Mouse (Mus musculus) layer of hippocampus, adult 9-10 months (tissue): ENCODE results near the gene Selenok.

Experiments
- DNase-seq: peaks from one replicate; pipeline ENCODE4 v3.0.0; 2022; ENCODE audit warnings: low spot score

The Selenok gene

DNA sequence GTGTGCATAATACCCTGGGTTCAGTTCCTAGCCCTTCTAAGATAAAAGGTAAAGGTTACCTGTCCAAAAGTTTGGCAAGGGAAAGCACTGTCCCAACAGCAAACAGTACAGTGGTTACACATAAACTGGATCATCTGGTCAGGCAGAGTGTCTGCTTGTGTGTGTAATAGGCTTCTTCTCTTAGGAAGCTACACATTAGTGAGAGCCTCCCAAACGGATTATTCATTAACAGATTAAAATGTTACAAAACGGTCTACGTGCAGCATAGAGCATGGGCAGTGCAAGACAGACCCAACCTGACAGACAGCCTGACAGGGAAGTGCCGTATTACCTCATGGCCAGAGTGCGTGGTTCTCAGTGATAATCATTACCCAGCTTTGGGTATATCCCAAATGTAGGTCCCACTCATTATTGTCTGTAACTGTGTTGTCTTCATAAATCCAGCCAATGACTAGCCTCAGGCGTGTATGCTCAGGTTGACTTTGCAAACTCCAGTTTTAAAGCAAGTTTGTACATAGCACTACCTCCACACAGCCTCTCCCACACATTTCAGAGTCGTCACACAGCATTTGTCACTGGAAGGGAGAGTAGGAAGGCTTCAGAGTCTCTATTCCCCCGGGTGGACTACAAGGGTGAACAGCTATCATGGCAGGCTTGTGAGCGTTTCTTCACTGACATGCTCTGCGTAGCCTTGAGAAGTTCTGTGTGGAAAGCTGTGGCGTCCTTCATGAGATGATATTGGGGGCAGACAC, 28.1 kb downstream of the Selenok start:
- DNase-seq: no peak

DNA sequence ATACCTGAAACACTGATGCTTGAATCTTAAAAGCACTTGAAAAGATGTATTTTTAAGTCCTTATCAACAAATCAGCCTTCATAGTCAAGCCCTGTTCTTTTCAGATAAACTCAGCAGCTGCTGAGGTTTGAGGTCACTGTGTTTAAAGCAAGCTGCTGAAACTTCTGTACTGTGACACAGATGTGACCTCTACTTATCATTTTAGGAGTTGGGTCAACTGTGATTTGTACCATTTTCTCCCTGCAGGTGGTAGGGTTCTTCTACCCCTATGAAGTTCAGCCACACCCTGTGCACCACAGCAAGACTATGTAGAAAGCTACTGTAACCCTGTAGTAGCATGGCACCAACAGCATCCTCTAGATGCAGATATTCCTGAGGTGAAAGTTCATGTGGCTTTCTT, 29.2 kb downstream of the Selenok start:
- no peak for DNase-seq

DNA sequence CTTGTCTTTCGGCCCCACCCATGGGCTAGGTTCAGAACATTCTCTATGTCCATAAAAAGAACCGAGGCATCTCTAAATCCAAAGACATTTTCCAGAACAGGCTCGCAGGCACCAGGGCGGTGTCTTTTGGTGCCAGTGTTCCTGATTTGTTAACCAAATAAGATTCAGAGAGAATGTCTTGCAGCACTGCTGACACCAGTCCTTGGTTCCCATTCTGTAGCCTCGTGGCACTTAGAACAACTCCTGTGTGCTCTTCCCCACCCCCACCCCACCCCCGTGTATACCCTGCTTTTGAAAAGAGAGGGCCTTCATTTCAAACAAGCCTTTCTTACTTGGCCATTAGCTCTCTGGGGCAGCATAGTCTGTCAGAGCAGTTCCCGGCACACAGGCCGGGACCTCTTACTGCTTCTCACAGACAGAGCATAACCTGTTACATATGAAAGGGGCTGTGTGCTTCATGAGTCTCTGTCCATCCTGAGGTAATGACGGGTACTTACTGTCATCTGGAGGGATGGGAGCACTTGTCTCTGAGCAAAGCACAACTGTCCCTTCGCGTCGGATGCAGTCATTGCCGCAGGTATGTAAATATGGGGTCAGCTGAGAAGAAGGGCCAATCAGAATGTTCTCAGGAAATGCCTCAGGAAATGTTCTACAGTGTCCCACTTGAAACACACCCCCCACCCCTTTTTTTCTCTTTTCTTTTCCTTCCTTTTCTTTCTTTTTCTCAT, 30.8 kb downstream of the Selenok start:
- DNase-seq: no peak

DNA sequence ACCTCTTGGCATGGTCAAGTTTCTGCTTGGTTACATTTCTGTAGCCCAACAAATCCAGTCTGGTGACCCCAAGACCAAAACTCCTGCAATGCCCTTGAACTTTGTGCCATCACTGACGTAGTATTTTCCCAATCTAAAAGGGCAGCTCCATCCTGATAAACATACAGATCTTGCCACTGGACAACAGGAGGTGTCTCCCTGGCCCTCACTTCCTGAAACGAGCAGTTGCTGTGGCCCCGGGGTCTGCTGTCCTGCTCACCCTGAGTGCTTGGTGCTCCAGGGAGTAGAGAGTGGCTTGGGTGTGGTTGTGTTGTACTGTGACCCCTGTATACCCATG, 31.3 kb downstream of the Selenok start:
- no peak for DNase-seq

DNA sequence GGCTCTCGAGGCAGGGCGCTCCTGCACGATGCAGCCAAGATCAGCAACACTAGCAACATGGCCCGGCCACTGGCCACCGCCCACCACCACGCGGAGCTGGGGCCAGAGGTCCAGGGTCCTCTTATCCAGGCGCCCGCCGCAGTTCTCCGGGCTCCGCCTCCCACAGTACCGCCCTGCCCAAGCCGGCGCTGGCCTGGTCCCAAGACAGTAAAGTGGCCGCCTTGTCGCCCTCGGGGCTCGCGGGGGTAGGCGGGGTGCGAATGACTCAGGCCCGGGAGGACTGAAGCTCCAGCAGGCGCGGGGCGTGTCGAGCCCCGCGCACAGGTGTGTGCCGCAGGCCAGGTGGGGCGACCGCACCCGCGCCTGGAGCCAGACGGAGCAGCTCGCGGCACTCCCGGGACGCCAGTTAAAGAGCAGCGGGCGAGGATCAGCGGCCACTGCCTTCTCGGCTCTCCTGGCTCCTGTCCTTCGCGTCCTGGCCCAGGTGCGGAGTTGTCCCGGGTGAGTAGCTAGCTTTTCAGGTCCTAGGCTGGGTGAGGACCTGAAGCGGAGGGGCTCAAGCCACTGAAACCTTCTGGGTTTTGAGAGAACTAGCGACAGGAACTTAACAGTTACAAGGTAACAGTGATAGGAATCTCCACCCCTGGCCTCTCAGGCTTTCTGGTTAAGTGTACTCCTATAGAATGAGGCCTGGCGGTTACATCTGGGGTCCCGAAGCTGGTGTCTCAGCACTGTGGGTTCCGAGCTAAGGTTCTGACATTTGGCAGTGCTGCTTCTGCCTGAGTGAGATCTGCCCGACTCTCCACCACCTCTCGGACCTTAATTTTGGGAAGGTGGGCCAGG, 40.8 kb downstream of the Selenok start, which contains the start of the genes Il17rb and Chdh:
Il17rb (minus strand) TSS at position 164 of the 843 bp plus-strand sequence.
Chdh (plus strand) TSS at position 291 of the 843 bp plus-strand sequence.
- DNase-seq: no peak

DNA sequence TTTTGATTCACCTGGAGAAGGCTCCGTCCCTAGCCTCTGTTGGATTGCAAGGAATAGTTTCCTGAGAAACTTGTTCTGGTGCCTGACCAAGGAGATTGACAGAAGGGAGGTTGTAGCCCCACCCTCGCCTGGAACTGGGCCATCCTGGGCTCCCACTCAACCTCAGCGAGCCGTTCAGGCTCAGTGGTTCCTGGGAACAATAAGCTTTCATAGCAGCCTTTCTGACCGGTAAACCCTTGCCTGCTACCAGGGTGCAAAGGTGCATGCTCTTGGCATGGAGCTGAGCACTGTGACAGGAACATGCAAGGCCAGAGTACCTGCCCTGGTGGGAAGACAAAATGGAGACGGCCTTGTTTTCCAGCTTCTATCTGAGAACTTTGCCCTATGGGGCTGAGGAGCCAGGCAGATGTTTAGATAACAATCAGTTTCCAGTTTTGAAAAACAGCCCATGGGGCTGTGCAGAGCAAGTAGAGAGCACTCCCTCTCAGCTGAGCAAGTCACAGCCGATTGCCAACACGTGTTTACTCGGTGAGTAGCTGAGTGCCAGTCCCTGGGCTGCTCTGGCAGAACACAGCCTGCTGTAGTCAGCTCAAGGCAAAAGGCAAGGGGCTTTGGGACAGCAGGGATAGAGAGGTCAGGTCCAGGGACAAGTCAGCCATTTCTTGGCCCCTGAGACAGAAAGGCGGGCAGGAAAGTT, 41.9 kb downstream of the Selenok start:
- no peak for DNase-seq

DNA sequence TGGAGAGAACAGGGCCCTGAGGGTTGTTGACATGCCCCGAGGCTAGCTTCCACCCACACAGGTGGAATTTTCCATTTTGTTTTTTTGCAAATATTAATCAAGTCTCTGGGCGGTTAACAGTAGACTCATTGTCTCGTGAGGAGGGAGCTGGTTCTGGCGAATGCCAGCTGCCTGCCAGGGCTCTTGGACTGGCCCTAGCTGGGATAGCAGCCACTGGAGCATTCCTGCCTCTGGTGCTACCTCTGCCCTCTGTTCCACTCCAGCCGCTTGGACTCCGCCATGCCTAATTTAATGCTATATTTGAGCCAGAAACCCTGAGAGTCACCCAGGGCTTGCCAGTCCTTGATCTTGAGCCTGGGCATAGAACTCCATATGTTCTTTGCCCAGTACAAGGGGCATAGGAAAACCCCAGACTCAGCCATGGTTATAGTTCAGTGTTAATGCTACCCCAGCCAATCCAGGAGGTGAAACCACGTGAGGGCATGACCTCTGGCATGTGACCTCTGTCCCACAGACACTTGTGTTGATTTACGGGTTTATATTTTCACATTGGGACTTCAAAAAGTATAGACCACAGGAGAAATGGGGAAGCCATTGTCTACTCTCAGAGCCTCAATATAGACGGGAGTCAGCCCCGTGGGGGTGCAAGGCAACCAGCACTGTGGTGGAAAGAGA, 43.9 kb downstream of the Selenok start:
- no peak for DNase-seq

DNA sequence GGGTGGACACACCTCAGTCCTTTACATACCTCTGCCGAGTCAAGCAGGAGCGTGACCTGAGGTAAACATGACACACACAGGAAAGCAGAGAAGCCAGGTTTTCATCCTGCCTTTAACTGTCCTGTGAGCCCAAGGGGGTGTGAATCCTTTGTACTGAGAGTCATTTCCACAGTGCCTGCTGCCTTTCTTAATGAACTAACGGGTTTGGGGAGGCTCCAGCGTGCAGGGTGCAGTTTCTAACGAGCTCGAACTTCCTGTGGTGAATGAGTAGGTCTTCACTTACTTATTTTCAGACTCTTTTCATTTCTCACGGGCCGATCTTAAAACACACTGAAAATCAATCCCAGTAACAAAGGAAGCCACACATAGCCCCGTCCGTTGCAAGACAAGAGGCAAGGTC, 46.4 kb downstream of the Selenok start:
- DNase-seq: no peak

DNA sequence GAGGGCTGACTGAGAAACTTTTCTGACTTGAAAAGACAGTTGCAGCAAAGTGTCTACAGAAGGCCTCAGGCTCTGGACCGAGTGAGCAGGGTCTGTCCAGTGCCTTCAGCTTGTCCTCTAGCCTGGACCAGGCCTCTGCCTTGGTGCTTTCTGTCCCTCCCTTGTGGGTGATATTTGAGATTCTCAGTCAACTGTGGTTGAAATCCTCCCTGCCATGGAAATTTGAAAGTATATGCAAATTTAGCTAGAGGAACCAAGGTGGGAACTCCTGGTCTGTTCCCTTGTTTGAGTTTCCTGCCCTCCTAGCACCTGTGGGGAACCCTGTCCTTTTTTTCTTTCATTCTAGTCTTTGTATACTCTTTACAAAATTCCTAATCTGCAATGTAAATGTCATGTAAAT, 46.9 kb downstream of the Selenok start:
- no peak for DNase-seq

DNA sequence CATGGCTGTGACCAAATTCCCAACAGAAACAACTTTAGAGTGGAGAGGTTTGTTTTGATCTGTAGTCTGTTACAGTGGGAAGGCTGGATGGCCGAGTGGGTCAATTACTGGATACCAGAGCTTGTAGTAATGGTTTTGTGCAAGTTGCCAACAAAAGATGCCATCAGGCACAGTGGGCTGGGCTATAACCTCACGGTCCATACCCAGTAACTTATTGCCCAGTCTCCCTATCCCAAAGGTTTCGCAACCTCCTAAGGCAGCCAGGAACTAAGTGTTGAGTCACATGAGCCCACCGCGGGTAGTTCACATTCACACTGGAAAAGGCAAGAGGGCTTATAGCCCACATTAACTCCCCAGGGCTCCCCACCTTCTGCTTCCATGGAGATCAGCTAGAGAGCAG, 48.6 kb downstream of the Selenok start:
- DNase-seq: no peak

DNA sequence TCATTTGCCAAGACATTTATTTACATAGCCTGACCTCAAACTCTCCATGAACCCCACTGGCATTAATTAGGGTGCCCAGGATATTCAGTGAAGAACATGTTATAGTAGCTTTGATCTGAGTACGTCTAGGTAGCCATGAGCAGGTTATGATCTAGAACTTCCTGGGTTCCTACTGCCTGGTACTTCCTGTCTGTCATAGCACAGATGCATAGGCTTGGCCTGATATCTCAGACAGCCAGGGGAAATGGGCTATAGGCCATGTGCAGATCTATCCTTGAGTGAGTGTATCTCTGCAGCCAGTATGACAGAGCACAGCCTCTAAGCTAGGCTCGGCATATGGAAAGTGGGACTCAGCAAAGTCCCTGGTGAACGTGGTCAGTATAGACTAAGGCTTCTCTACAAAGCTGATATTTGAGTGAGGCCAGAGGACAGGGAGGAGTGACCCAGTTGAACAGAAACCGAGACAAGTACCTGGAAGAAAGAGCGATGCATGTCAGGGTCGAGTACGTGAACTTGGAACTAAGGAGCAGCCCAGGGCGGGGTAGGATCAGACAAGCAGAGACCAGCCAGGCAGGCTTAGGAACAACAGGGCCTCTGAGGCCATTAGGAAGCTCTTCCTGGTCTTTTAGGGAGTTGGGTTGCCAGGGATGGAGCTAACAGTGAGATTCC, 49.8 kb downstream of the Selenok start:
- no peak for DNase-seq

DNA sequence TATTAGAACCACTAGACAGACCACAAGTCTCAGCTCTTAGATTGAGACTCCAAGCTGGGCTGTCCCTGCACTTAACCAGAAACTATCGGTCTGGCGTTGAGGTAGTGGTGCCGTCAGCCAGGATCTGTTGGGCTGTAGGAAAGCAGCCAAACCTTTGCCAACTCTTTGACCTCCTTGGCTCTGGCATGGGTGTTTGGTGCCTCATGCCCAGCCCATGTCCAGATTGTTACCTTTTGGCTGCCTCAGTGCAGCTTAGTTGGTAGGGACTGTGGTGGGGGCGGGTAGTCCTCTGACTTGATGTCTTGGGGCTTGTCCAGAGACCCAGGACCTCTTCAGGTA, 50.3 kb downstream of the Selenok start:
- DNase-seq: no peak

DNA sequence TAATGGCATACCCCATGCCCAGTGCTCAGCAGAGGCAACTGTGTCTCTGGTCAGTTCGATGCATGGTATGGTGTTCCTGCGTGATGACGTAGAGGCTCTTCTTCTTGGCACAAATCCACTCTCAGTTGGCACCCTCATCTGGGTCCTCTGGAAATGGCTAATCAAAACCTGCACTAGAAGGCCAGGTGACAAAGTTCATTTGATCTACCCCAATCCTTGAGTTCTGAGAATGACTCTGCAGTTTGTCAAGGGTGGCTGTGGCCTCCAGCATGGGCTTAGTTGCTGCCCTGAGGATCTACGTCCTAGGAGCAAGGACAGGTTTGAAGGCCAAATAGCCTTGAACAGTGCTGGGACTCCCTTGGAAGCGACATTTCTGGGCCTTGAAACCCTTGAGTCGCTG, 50.7 kb downstream of the Selenok start:
- no peak for DNase-seq

DNA sequence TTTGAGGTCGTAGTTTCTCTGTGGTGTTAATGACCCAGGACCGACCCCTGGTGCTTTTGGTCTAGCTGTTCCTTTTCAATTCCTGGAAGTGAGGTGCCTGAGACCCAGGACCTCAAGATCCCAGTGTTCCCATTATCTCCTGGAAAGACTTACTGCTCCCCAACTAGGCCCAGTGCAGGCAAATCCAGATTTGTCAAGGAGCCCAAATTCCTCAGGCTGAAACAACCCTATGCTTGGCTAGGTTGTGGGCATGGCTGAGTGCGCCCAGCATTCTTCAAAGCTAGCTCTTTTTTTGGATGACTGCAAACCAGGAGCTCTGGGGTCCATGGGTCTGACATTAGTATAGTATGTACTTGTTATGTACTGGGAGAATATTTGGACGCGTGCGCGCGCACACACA, 51.3 kb downstream of the Selenok start:
- no peak for DNase-seq

DNA sequence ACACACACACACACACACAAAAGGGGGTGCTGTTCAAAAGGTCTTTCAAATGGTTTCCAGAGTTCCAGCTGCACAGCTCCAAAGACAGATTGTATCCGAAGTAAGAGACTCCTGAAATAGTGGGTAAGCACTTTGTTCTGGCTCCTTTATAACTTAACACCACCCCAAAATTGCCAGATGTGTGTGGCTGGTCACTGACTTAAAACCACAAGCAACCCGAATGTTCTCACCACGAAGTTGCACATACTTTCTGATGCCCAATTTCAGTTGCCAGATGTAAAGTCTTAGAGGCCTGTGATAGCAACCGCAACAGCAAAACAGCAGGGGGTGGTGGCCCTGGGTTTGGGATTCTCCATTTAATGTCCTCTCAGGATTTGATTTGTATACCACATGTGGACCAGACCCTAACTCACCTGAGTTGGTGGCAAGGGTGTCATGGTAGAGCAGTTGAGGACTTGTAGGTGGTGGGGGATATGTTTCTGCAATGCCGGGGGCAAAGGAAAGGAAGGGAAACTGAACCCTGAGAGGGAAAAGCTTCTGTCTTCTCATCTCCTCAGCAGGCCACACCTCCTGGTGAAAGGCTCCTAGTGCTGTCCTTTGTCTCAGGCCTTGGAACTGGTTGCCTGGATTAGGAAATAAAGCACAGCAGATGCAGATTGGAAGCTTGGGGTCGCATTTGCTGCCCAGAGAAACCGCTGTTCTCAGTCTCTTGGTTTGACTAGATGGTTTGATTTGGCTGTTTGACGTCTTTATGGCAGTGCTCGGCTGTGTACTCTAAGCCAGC, 51.9 kb downstream of the Selenok start:
- no peak for DNase-seq

DNA sequence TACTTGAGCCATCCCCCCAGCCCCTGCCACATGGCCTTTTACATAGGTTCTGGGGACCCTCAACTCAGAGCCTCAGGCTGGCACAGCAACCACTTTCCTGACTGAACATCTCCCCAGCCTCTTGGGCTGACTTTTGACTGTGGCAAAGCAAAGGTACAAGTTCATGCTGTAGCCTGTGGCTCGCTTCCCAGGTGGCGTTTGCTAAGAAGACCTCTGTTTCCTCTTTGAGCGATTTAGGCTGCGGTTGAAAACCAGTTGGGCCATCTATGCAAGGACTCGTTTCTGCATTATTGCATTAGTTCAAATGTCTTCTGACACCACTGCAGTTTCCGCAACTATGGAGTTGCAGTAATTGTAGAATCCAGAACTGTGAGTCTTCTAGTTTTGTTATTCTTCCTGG, 54.4 kb downstream of the Selenok start:
- DNase-seq: no peak

DNA sequence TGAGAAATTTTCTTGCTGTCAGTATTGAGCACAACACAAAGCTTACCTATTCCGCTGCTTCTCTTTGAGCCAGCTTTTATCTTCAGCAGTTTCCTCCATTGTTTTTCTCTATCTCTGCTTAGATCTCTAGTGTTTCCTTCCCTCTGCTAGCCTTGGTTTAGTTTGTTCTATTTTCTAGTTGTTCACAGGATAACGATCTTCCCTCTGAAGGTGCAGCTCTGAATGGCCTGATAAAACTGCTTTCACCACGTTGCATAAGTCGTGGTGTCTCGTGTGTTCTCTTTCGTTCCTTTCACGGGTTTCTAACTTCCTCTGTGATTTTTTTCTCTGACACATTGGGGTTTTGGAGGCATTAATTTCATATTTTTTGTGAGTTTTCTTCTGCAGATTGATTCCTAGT, 56.3 kb downstream of the Selenok start:
- no peak for DNase-seq
